Mouse (Mus musculus) embryonic facial prominence, embryonic 13.5 days (tissue): ENCODE measurements around the gene Tnks1bp1. TPM values are rescaled to one million over a fixed set of nuclear protein-coding genes. Genes with fewer than 3 reads are reported as not detected.

Source experiments
- ATAC-seq: fragments of 200-750 bp; cut with Nextera tagmentation; 2 replicates; pipeline ENCODE4 v1.8.0; 2017; ENCODE audit warnings: low read depth; ENCODE audit not compliant: insufficient number of reproducible peaks, insufficient read depth, low FRiP score, low TSS enrichment
- H3K27ac ChIP-seq: fragments of 300-500 bp; sonication (generic); 2 replicates; pipeline ENCODE4 v1.5.1; 2015; ENCODE audit warnings: moderate library complexity, mild to moderate bottlenecking, inconsistent platforms
- H3K27me3 ChIP-seq: fragments of 300-500 bp; sonication (generic); 2 replicates; pipeline ENCODE4 v1.6.1; 2015; ENCODE audit warnings: mild to moderate bottlenecking, inconsistent platforms
- H3K36me3 ChIP-seq: fragments of 300-500 bp; sonication (generic); 2 replicates; pipeline ENCODE4 v1.6.1; 2015; ENCODE audit warnings: mild to moderate bottlenecking, inconsistent platforms
- H3K4me1 ChIP-seq: fragments of 300-500 bp; sonication (generic); 2 replicates; pipeline ENCODE4 v1.6.1; 2015; ENCODE audit warnings: inconsistent platforms
- H3K4me2 ChIP-seq: fragments of 300-500 bp; sonication (generic); 2 replicates; pipeline ENCODE4 v1.6.1; 2015; ENCODE audit warnings: moderate library complexity, mild to moderate bottlenecking, inconsistent platforms
- H3K4me3 ChIP-seq: fragments of 300-500 bp; sonication (generic); 2 replicates; pipeline ENCODE4 v1.5.1; 2015; ENCODE audit warnings: mild to moderate bottlenecking, inconsistent platforms
- H3K9ac ChIP-seq: fragments of 300-500 bp; sonication (generic); 2 replicates; pipeline ENCODE4 v1.6.1; 2015; ENCODE audit warnings: mild to moderate bottlenecking, inconsistent platforms
- H3K9me3 ChIP-seq: fragments of 300-500 bp; sonication (generic); 2 replicates; pipeline ENCODE4 v1.6.1; 2016; ENCODE audit warnings: inconsistent platforms
- WGBS: fragments of 180-500 bp; shearing (Covaris S2); methylation state at CpG from one replicate; pipeline ENCODE4 v1.1.7; 2015; ENCODE audit warnings: mixed read lengths; 5-methylcytosine and 5-hydroxymethylcytosine counted together
- polyA plus RNA-seq: library from polyadenylated mRNA; unstranded; fragments of >200 nt; fragmentation: Nextera tagmentation; extraction: Ambion mirVana; gene quantifications from 2 replicates; pipeline ENCODE4 v1.2.1, GENCODE M21; 2015

Gene Tnks1bp1
- polyA plus RNA-seq, 1 experiment from 2014 or later = 42.2 TPM

GRCm38 (mm10) chr2:85014588-85014982 is 33.2 kb upstream of the Tnks1bp1 start:
- Histone ChIP-seq H3K27ac (no peak overlapping the region), H3K27me3 (0 out of 2 replicates have a peak, but pooled peaks cover 3% of the 10 kb centered on the region), H3K9ac (no peak overlapping the region), H3K4me1 (no peaks in the 10 kb centered on the region), H3K4me2 (no peak overlapping the region), H3K9me3 (no peaks in the 10 kb centered on the region), H3K4me3 (no peak overlapping the region), H3K36me3 (no peaks in the 10 kb centered on the region)
- no peak for ATAC-seq
- 51% methylated on average over 3 of the region's 3 CpGs for WGBS

- no peak overlapping the region for H3K27ac ChIP-seq
- no peak for ATAC-seq
- no peaks in the 10 kb centered on the region for H3K36me3 ChIP-seq
- no peak overlapping the region for H3K9ac ChIP-seq
- H3K4me1 ChIP-seq = no peaks in the 10 kb centered on the region
- no peaks in the 10 kb centered on the region for H3K9me3 ChIP-seq
- H3K4me3 ChIP-seq = no peak overlapping the region
- 16% methylated on average over 4 of the region's 4 CpGs for WGBS
- H3K4me2 ChIP-seq = no peak overlapping the region
- H3K27me3 ChIP-seq = peaks cover 3% of the 10 kb centered on the region; the same call in 1 of the 2 replicates
Observed at GRCm38 (mm10) chr2:85022043-85022442, 25.8 kb upstream of the Tnks1bp1 start.

- Histone ChIP-seq H3K9me3 (no peaks in the 10 kb centered on the region), H3K4me1 (no peaks in the 10 kb centered on the region), H3K4me3 (no peak overlapping the region), H3K9ac (no peak overlapping the region), H3K4me2 (no peak overlapping the region), H3K27ac (no peak overlapping the region), H3K36me3 (no peaks in the 10 kb centered on the region), H3K27me3 (no peaks in the 10 kb centered on the region; the same call in 1 of the 2 replicates)
- no peak for ATAC-seq
- 71% methylated on average over 3 of the region's 3 CpGs for WGBS
Observed at GRCm38 (mm10) chr2:85026178-85026577, 21.6 kb upstream of the Tnks1bp1 start.

- Histone ChIP-seq H3K4me2 (no peak overlapping the region), H3K36me3 (no peaks in the 10 kb centered on the region), H3K9ac (no peak overlapping the region), H3K9me3 (no peaks in the 10 kb centered on the region), H3K4me3 (no peak overlapping the region), H3K27ac (no peak overlapping the region), H3K4me1 (no peaks in the 10 kb centered on the region), H3K27me3 (no peaks in the 10 kb centered on the region)
- no peak for ATAC-seq
- WGBS = 74% methylated on average over 5 of the region's 5 CpGs
Observed at GRCm38 (mm10) chr2:85027281-85027680, 20.5 kb upstream of the Tnks1bp1 start.

- Histone ChIP-seq H3K4me2 (no peak overlapping the region), H3K9ac (no peak overlapping the region), H3K4me1 (no peaks in the 10 kb centered on the region), H3K36me3 (no peaks in the 10 kb centered on the region), H3K27me3 (no peaks in the 10 kb centered on the region), H3K9me3 (no peaks in the 10 kb centered on the region), H3K4me3 (no peak overlapping the region), H3K27ac (no peak overlapping the region)
- WGBS = 70% methylated on average over 6 of the region's 6 CpGs
- no peak for ATAC-seq
Observed at GRCm38 (mm10) chr2:85029897-85030296, 17.9 kb upstream of the Tnks1bp1 start.

GRCm38 (mm10) chr2:85030989-85031388 is 16.8 kb upstream of the Tnks1bp1 start:
- no peak overlapping the region for H3K4me3 ChIP-seq
- no peaks in the 10 kb centered on the region for H3K27me3 ChIP-seq
- H3K9me3 ChIP-seq = no peaks in the 10 kb centered on the region
- H3K4me2 ChIP-seq = no peak overlapping the region
- WGBS = 61% methylated on average over 6 of the region's 6 CpGs
- no peak overlapping the region for H3K27ac ChIP-seq
- ATAC-seq = no peak
- no peak overlapping the region for H3K9ac ChIP-seq
- peaks cover under 1% of the 10 kb centered on the region for H3K4me1 ChIP-seq
- H3K36me3 ChIP-seq = no peaks in the 10 kb centered on the region

- H3K9me3 ChIP-seq = no peaks in the 10 kb centered on the region
- no peak overlapping the region for H3K4me2 ChIP-seq
- no peak overlapping the region for H3K9ac ChIP-seq
- no peaks in the 10 kb centered on the region for H3K27me3 ChIP-seq
- no peak for ATAC-seq
- H3K4me3 ChIP-seq = no peak overlapping the region
- H3K36me3 ChIP-seq = no peaks in the 10 kb centered on the region
- H3K4me1 ChIP-seq = peaks cover 12% of the 10 kb centered on the region
- H3K27ac ChIP-seq = no peak overlapping the region
- WGBS = 80% methylated on average over 2 of the region's 2 CpGs
Observed at GRCm38 (mm10) chr2:85033121-85033520, 14.7 kb upstream of the Tnks1bp1 start.

- Histone ChIP-seq H3K27ac (no peak overlapping the region), H3K27me3 (no peaks in the 10 kb centered on the region), H3K9ac (no peak overlapping the region), H3K9me3 (no peaks in the 10 kb centered on the region), H3K4me2 (no peak overlapping the region), H3K4me1 (peaks cover 18% of the 10 kb centered on the region), H3K36me3 (peaks cover 4% of the 10 kb centered on the region; the same call in 1 of the 2 replicates), H3K4me3 (no peak overlapping the region)
- WGBS = 82% methylated on average over 7 of the region's 7 CpGs
- ATAC-seq = no peak
Observed at GRCm38 (mm10) chr2:85034169-85034568, 13.7 kb upstream of the Tnks1bp1 start.

GRCm38 (mm10) chr2:85036507-85037046 is 11.2 kb upstream of the Tnks1bp1 start:
- Histone ChIP-seq H3K9ac (peak overlapping the region; percentile 93), H3K4me3 (peak overlapping the region; percentile 76), H3K27ac (peak overlapping the region; percentile 88), H3K4me2 (peak overlapping the region; percentile 82), H3K4me1 (peaks cover 18% of the 10 kb centered on the region), H3K27me3 (no peaks in the 10 kb centered on the region), H3K9me3 (no peaks in the 10 kb centered on the region), H3K36me3 (peaks cover 28% of the 10 kb centered on the region)
- 6% methylated on average over 11 of the region's 11 CpGs for WGBS
- no peak for ATAC-seq

GRCm38 (mm10) chr2:85037047-85038026 is 10.5 kb upstream of the Tnks1bp1 start, which contains the start of the genes Ssrp1 and P2rx3:
Gene Ssrp1 (plus strand): TSS chr2:85037234.
Gene P2rx3 (minus strand): TSS chr2:85037462.
- WGBS = 1% methylated on average over 66 of the region's 66 CpGs
- peak within 1 kb of the TSS; percentile 76 for H3K4me3 ChIP-seq
- H3K9ac ChIP-seq = peak within 1 kb of the TSS; percentile 93
- no peaks in the 10 kb centered on the region for H3K27me3 ChIP-seq
- H3K9me3 ChIP-seq = no peaks in the 10 kb centered on the region
- H3K27ac ChIP-seq = peak within 1 kb of the TSS; percentile 88
- peaks cover 18% of the 10 kb centered on the region for H3K4me1 ChIP-seq
- peak; percentile 90 for ATAC-seq
- peak within 1 kb of the TSS; percentile 82 for H3K4me2 ChIP-seq
- peaks cover 36% of the 10 kb centered on the region for H3K36me3 ChIP-seq

GRCm38 (mm10) chr2:85038336-85038735 is 9.5 kb upstream of the Tnks1bp1 start:
- WGBS = 81% methylated on average over 13 of the region's 13 CpGs
- Histone ChIP-seq H3K4me3 (peak overlapping the region; percentile 76), H3K9me3 (no peaks in the 10 kb centered on the region), H3K9ac (peak overlapping the region; percentile 93), H3K36me3 (peaks cover 46% of the 10 kb centered on the region), H3K4me2 (peak overlapping the region; percentile 82), H3K4me1 (peaks cover 18% of the 10 kb centered on the region), H3K27ac (peak overlapping the region; percentile 88; the same call in 1 of the 2 replicates), H3K27me3 (no peaks in the 10 kb centered on the region)
- no peak for ATAC-seq
